7 mouse cellular contexts compared by ENCODE assay signal in the genomic region with DNA sequence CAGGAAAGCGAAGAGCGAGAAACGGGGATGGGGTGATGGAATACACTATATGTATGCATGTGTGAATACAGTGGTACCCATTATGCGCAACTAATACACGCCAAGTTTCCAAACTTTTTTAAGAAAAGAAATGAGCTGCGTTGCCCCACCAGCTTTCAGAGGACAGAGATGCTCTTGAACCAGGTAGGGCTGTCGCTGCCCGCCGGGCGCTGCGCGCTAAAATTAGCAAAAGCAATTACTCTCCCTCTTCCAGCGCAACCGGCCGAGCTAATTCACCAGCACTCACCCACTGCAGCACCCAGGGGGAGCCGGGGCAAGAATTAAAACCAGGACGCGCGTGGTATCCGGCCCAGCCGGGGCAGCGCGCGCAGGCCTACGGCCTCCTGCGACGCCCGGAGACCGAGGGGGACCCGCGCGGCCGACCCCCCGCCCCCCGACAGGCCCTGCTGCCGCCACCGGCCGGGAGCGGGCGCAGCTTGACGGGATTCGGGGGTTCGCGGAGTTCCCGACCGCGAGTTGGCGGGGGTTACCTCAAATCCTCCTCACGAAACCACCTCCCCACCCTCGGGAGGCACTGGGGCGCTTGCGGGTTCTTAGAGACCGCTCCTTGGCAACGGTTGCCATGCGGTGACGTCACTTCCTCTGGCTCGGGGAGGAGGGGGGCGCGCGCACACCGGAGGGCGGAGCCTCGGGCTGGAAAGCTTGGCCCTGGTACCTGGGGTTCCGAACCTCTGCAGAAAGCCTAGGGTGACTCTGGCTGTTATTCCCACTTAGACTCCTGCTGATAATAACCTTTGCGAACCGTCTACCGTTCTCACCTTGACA. TPM values are rescaled to one million over a fixed set of nuclear protein-coding genes. Genes with fewer than 3 reads are reported as not detected.
A peak's percentile ranks its signal among the peaks of the same experiment; 100 is the strongest.
DNase-seq lines count a peak whose midpoint lies in the region; ATAC-seq and TF ChIP-seq lines count a peak whose summit lies in the region.

Gene Ift81 (minus strand): TSS at position 611 of the 825 bp plus-strand sequence.

- H3K9me3 ChIP-seq in embryonic facial prominence, embryonic 12.5 days: no peaks in the 10 kb centered on the region
- H3K9me3 ChIP-seq in limb, embryonic 13.5 days: no peaks in the 10 kb centered on the region
- no peaks in the 10 kb centered on the region for H3K9me3 ChIP-seq in midbrain, embryonic 16.5 days (replicated peaks; ENCODE audit: control insufficient read depth, low read length, poor library complexity, severe bottlenecking)

- peak; percentile 83 for ATAC-seq in embryonic facial prominence, embryonic 12.5 days (ENCODE audit: insufficient number of reproducible peaks, insufficient read depth, low FRiP score, low TSS enrichment)
- peak; percentile 93 for ATAC-seq in limb, embryonic 13.5 days (ENCODE audit: low FRiP score, low read depth)
- peak; percentile 93 for ATAC-seq in midbrain, embryonic 16.5 days

- 2% methylated on average over 67 of the region's 67 CpGs for WGBS in embryonic facial prominence, embryonic 12.5 days
- WGBS in heart, adult 2 months: 4% methylated on average over 67 of the region's 67 CpGs
- WGBS in limb, embryonic 13.5 days: 2% methylated on average over 67 of the region's 67 CpGs
- 1% methylated on average over 64 of the region's 67 CpGs for WGBS in midbrain, embryonic 16.5 days

- H3K9ac ChIP-seq in embryonic facial prominence, embryonic 12.5 days: peak within 1 kb of the TSS; percentile 81
- H3K9ac ChIP-seq in heart, adult 2 months (ENCODE audit: low read depth, low read length): peak within 1 kb of the TSS; percentile 94
- peak within 1 kb of the TSS; percentile 80 for H3K9ac ChIP-seq in limb, embryonic 13.5 days
- H3K9ac ChIP-seq in midbrain, embryonic 16.5 days (ENCODE audit: low read depth, low read length): peak within 1 kb of the TSS; percentile 97

- peak within 1 kb of the TSS; percentile 76 for H3K4me3 ChIP-seq in embryonic facial prominence, embryonic 12.5 days
- H3K4me3 ChIP-seq in heart, adult 2 months: peak within 1 kb of the TSS; percentile 77
- peak within 1 kb of the TSS; percentile 64 for H3K4me3 ChIP-seq in limb, embryonic 13.5 days
- peak within 1 kb of the TSS; percentile 92 for H3K4me3 ChIP-seq in midbrain, embryonic 16.5 days (ENCODE audit: low read depth, low read length)

- no peaks in the 10 kb centered on the region for H3K27me3 ChIP-seq in embryonic facial prominence, embryonic 12.5 days
- no peaks in the 10 kb centered on the region for H3K27me3 ChIP-seq in heart, adult 2 months (ENCODE audit: control insufficient read depth, insufficient read depth, low read length)
- H3K27me3 ChIP-seq in limb, embryonic 13.5 days: no peaks in the 10 kb centered on the region
- no peaks in the 10 kb centered on the region for H3K27me3 ChIP-seq in midbrain, embryonic 16.5 days (ENCODE audit: control insufficient read depth, insufficient read depth, low read depth, low read length)

- H3K27ac ChIP-seq in embryonic facial prominence, embryonic 12.5 days: peak within 1 kb of the TSS; percentile 89
- H3K27ac ChIP-seq in heart, adult 2 months: peak within 1 kb of the TSS; percentile 93
- peak within 1 kb of the TSS; percentile 82 for H3K27ac ChIP-seq in limb, embryonic 13.5 days
- peak within 1 kb of the TSS; percentile 94 for H3K27ac ChIP-seq in midbrain, embryonic 16.5 days (ENCODE audit: low read length)

- peaks cover 2% of the 10 kb centered on the region; the same call in 1 of the 2 replicates for H3K79me2 ChIP-seq in heart, adult 2 months (replicated peaks; ENCODE audit: control insufficient read depth, insufficient read depth, low read length)

- H3K4me2 ChIP-seq in embryonic facial prominence, embryonic 12.5 days (replicated peaks): peak within 1 kb of the TSS; percentile 52
- H3K4me2 ChIP-seq in limb, embryonic 13.5 days (replicated peaks): peak within 1 kb of the TSS; percentile 66
- H3K4me2 ChIP-seq in midbrain, embryonic 16.5 days (ENCODE audit: low read length): peak within 1 kb of the TSS; percentile 82

- TF ChIP-seq POLR2A in heart, adult 2 months (IDR thresholded peaks at IDR 0.05; ENCODE audit: insufficient read depth, low read depth, low read length): peak; percentile 46; the same call in 1 of the 2 replicates

- TF ChIP-seq EP300 in heart, adult 2 months (IDR thresholded peaks at IDR 0.05; ENCODE audit: insufficient read depth, low read depth, low read length): no peak

- peaks cover 15% of the 10 kb centered on the region; the same call in 1 of the 2 replicates for H3K4me1 ChIP-seq in embryonic facial prominence, embryonic 12.5 days
- peaks cover 3% of the 10 kb centered on the region for H3K4me1 ChIP-seq in heart, adult 2 months (ENCODE audit: control insufficient read depth, insufficient read depth, low read length)
- H3K4me1 ChIP-seq in limb, embryonic 13.5 days: peaks cover 18% of the 10 kb centered on the region
- peaks cover 12% of the 10 kb centered on the region for H3K4me1 ChIP-seq in midbrain, embryonic 16.5 days (ENCODE audit: control insufficient read depth, insufficient read depth, low read length)

- H3K36me3 ChIP-seq in embryonic facial prominence, embryonic 12.5 days: peaks cover 3% of the 10 kb centered on the region; the same call in 1 of the 2 replicates
- H3K36me3 ChIP-seq in heart, adult 2 months (ENCODE audit: control insufficient read depth, insufficient read depth, low read length): 0 out of 2 replicates have a peak, but pooled peaks cover 2% of the 10 kb centered on the region
- H3K36me3 ChIP-seq in limb, embryonic 13.5 days: peaks cover 9% of the 10 kb centered on the region; the same call in 1 of the 2 replicates
- peaks cover 8% of the 10 kb centered on the region for H3K36me3 ChIP-seq in midbrain, embryonic 16.5 days (ENCODE audit: control insufficient read depth, insufficient read depth, low read length)

- intact Hi-C loops in heart, adult 2 months (cut with DNase I): loop anchor here (2.0 to 5.0 kb wide), 2 partner anchors 25 to 67 kb away; no protein-coding TSS in a partner anchor

- peak; percentile 98 for DNase-seq in adrenal gland, postnatal 25 days
- DNase-seq in heart, adult 2 months: peak; percentile 93 to 96
- DNase-seq in kidney, adult 8-10 months: peak; percentile 89 to 95
- DNase-seq in spleen, postnatal 10 days (ENCODE audit: low spot score in 2 of 2): peak; percentile 78 to 93

- peak; percentile 19; the same call in 1 of the 2 replicates for TF ChIP-seq CTCF in heart, adult 2 months (IDR thresholded peaks at IDR 0.05)

RNA-seq across cellular contexts. Expression of gene Ift81, which starts in this region (rescaled TPM):
- total RNA-seq in adrenal gland, postnatal 25 days (2021): 9.4 and 14.6 TPM in 2 replicates
- polyA plus RNA-seq in embryonic facial prominence, embryonic 12.5 days (2016; fragmentation: Nextera tagmentation; extraction: Ambion mirVana): 43.5 and 44.9 TPM in 2 replicates
- 10 to 100 TPM; 78.1 to 97.0 TPM for total RNA-seq in heart, adult 2 months (2021)
- 11.4 and 25.3 TPM in 2 replicates for polyA plus RNA-seq in heart, adult 2 months (2012; rRNA removed)
- 48.7 and 50.7 TPM in 2 replicates for polyA plus RNA-seq in limb, embryonic 13.5 days (2015; fragmentation: Nextera tagmentation; extraction: Ambion mirVana)
- 71.6 and 86.7 TPM in 2 replicates for polyA plus RNA-seq in midbrain, embryonic 16.5 days (2015; fragmentation: Nextera tagmentation; extraction: Ambion mirVana)

Comparison
In these comparisons a context has a peak if more than half of its experiments do, and no peak if none do; other contexts are left out.
1. Peak in every context shown above with its lines: DNase-seq, ATAC-seq, H3K4me3 ChIP-seq and H3K27ac ChIP-seq.